Mouse (Mus musculus) adrenal gland, postnatal 25 days (tissue): ENCODE results near the gene Gm14862. TPM values are rescaled to one million over a fixed set of nuclear protein-coding genes. Genes with fewer than 3 reads are reported as not detected.
"Not testable (repeated sequence)": the region's sequence is repeated elsewhere in the genome, so short reads cannot be mapped to it uniquely, and the experiment has no call there.

ENCODE experiments used
- DNase-seq: peaks from one replicate; pipeline ENCODE4 v3.0.0; 2021; ENCODE audit warnings: mixed read lengths
- long read RNA-seq: library from polyadenylated mRNA; stranded (forward); transcript quantifications from one replicate; pipeline ENCODE4 v2.0.0, GENCODE M21; 2021
- total RNA-seq: library from RNA; stranded (reverse); gene quantifications from 2 replicates; pipeline ENCODE4 v1.2.3, GENCODE M21; 2021

Gm14862 gene
- not detected in 2 replicates for total RNA-seq
- long read RNA-seq: 0 reads

GRCm38 (mm10) chrX:9256766-9257165, at the start of gene Gm14862:
Gm14862 (minus strand) TSS chrX:9256899.
- no peak for DNase-seq

GRCm38 (mm10) chrX:9303455-9303854, 46.8 kb upstream of the Gm14862 start:
- DNase-seq: no peak

GRCm38 (mm10) chrX:9302791-9303190, 46.1 kb upstream of the Gm14862 start:
- DNase-seq: no peak

GRCm38 (mm10) chrX:9298413-9298864, 41.7 kb upstream of the Gm14862 start:
- no peak for DNase-seq

- not testable (repeated sequence) for DNase-seq
Measured at GRCm38 (mm10) chrX:9293140-9293829, 36.6 kb upstream of the Gm14862 start.

GRCm38 (mm10) chrX:9283464-9283863, 26.8 kb upstream of the Gm14862 start, which contains the start of gene H2al1m:
H2al1m (plus strand) TSS chrX:9283764.
- not testable (repeated sequence) for DNase-seq

- DNase-seq: no peak
Measured at GRCm38 (mm10) chrX:9274321-9274720, 17.6 kb upstream of the Gm14862 start.

- DNase-seq: no peak
Measured at GRCm38 (mm10) chrX:9273377-9274002, 16.8 kb upstream of the Gm14862 start.

- DNase-seq: peak; percentile 58
Measured at GRCm38 (mm10) chrX:9272460-9273361, 16.0 kb upstream of the Gm14862 start, which contains the start of gene Xk. Xk (plus strand) TSS chrX:9272756.

GRCm38 (mm10) chrX:9271947-9272459, 15.3 kb upstream of the Gm14862 start:
- DNase-seq: no peak

- no peak for DNase-seq
Measured at GRCm38 (mm10) chrX:9271112-9271511, 14.4 kb upstream of the Gm14862 start.

GRCm38 (mm10) chrX:9259267-9259666, 2.6 kb upstream of the Gm14862 start:
- DNase-seq: no peak

- no peak for DNase-seq
Measured at GRCm38 (mm10) chrX:9257831-9258230, 1.1 kb upstream of the Gm14862 start.

- DNase-seq: no peak
Measured at GRCm38 (mm10) chrX:9254901-9255300, 1.8 kb downstream of the Gm14862 start.

GRCm38 (mm10) chrX:9253990-9254389, 2.7 kb downstream of the Gm14862 start:
- DNase-seq: no peak

- no peak for DNase-seq
Measured at GRCm38 (mm10) chrX:9248911-9249310, 7.8 kb downstream of the Gm14862 start.

- no peak for DNase-seq
Measured at GRCm38 (mm10) chrX:9244603-9245336, 11.9 kb downstream of the Gm14862 start.

- no peak for DNase-seq
Measured at GRCm38 (mm10) chrX:9243381-9243864, 13.3 kb downstream of the Gm14862 start.

GRCm38 (mm10) chrX:9240737-9241591, 15.7 kb downstream of the Gm14862 start:
- no peak for DNase-seq

- DNase-seq: no peak
Measured at GRCm38 (mm10) chrX:9227105-9227504, 29.6 kb downstream of the Gm14862 start.
